Mouse (Mus musculus): ENCODE results near the gene Pygl. TPM values are rescaled to one million over a fixed set of nuclear protein-coding genes. Genes with fewer than 3 reads are reported as not detected.

The Pygl gene
- 2.0 and 2.9 TPM in 2 replicates for polyA plus RNA-seq (2012; rRNA removed)

DNA sequence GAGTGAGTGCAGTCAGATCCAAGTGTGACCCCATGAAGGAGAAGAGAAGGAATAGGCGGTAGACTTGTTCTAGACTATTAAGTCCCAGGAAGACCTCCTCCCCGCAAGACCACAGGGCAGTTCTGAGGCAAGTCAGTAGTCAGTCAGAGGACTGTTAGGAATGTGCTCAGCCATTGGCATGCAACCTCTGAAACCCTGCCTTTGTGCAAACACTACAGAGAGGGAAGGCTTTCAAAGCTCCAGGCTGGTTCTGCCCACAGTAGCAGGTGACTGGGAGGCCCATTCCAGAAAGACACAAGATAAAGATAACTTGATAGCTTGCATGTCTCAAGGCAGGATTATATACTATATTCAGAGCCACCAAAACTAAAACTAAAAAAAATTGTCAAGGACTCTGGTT, at the start of gene Pygl:
Gene Pygl (minus strand): TSS at position 195 of the 400 bp plus-strand sequence.
- H3K27ac ChIP-seq (ENCODE audit: control insufficient read depth, insufficient read depth, low read depth, low read length): no peak within 1 kb of the TSS
- no peaks in the 10 kb centered on the region for H3K27me3 ChIP-seq (ENCODE audit: control insufficient read depth, insufficient read depth, low read length)

DNA sequence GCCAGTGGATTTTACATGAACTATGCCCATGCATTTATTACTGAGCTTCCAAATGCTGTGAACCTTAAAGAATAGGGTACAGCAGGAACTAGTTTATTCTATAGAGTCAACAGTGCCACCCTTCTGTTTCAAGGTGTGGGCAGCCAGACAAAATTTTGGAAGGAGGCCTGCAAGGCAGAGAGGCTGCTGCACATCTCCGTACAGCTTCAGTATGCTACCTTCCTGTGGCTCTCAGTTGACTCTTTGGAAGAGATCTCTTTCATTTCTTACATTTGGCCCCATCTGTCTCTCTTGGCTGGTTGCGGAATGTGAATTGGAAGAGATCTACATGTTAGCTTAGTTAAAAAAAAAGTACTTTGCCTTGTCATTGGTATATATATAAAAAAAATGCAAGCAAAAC, 49.6 kb upstream of the Pygl start:
- Histone ChIP-seq H3K27me3 (ENCODE audit: control insufficient read depth, insufficient read depth, low read length) (no peaks in the 10 kb centered on the region), H3K27ac (ENCODE audit: control insufficient read depth, insufficient read depth, low read depth, low read length) (no peak overlapping the region), H3K4me1 (ENCODE audit: control insufficient read depth, insufficient read depth, low read length) (peaks cover 3% of the 10 kb centered on the region), H3K36me3 (ENCODE audit: control insufficient read depth, insufficient read depth, low read length) (no peaks in the 10 kb centered on the region), H3K4me3 (ENCODE audit: control insufficient read depth, low read depth, low read length) (no peak overlapping the region)
- no peak for TF ChIP-seq POLR2A (IDR thresholded peaks at IDR 0.05; ENCODE audit: control insufficient read depth, low read depth, low read length)
- no peak for TF ChIP-seq CTCF (IDR thresholded peaks at IDR 0.05; ENCODE audit: control insufficient read depth, insufficient read depth, insufficient replicate concordance, low read depth, low read length)

More for the DNA sequence above, at the start of gene Pygl:
- no peak within 1 kb of the TSS for H3K4me3 ChIP-seq (ENCODE audit: control insufficient read depth, low read depth, low read length)
- peaks cover 16% of the 10 kb centered on the region for H3K4me1 ChIP-seq (ENCODE audit: control insufficient read depth, insufficient read depth, low read length)
- H3K36me3 ChIP-seq (ENCODE audit: control insufficient read depth, insufficient read depth, low read length): no peaks in the 10 kb centered on the region
- no peak for TF ChIP-seq POLR2A (IDR thresholded peaks at IDR 0.05; ENCODE audit: control insufficient read depth, low read depth, low read length)
- TF ChIP-seq CTCF (IDR thresholded peaks at IDR 0.05; ENCODE audit: control insufficient read depth, insufficient read depth, insufficient replicate concordance, low read depth, low read length): no peak

- Histone ChIP-seq H3K4me3 (ENCODE audit: control insufficient read depth, low read depth, low read length) (no peak overlapping the region), H3K27ac (ENCODE audit: control insufficient read depth, insufficient read depth, low read depth, low read length) (no peak overlapping the region), H3K4me1 (ENCODE audit: control insufficient read depth, insufficient read depth, low read length) (peaks cover 3% of the 10 kb centered on the region), H3K36me3 (ENCODE audit: control insufficient read depth, insufficient read depth, low read length) (no peaks in the 10 kb centered on the region), H3K27me3 (ENCODE audit: control insufficient read depth, insufficient read depth, low read length) (no peaks in the 10 kb centered on the region)
- TF ChIP-seq CTCF (IDR thresholded peaks at IDR 0.05; ENCODE audit: control insufficient read depth, insufficient read depth, insufficient replicate concordance, low read depth, low read length): no peak
- TF ChIP-seq POLR2A (IDR thresholded peaks at IDR 0.05; ENCODE audit: control insufficient read depth, low read depth, low read length): no peak
These were observed 49.1 kb upstream of the Pygl start for GRCm38 (mm10) chr12:70280381-70280780.

- no peak overlapping the region for H3K27ac ChIP-seq (ENCODE audit: control insufficient read depth, insufficient read depth, low read depth, low read length)
- H3K4me1 ChIP-seq (ENCODE audit: control insufficient read depth, insufficient read depth, low read length): no peaks in the 10 kb centered on the region; the same call in 1 of the 2 replicates
- H3K27me3 ChIP-seq (ENCODE audit: control insufficient read depth, insufficient read depth, low read length): no peaks in the 10 kb centered on the region
- H3K36me3 ChIP-seq (ENCODE audit: control insufficient read depth, insufficient read depth, low read length): no peaks in the 10 kb centered on the region
- no peak overlapping the region for H3K4me3 ChIP-seq (ENCODE audit: control insufficient read depth, low read depth, low read length)
- TF ChIP-seq POLR2A (IDR thresholded peaks at IDR 0.05; ENCODE audit: control insufficient read depth, low read depth, low read length) (no peak), CTCF (IDR thresholded peaks at IDR 0.05; ENCODE audit: control insufficient read depth, insufficient read depth, insufficient replicate concordance, low read depth, low read length) (no peak)
These were observed 46.0 kb upstream of the Pygl start for GRCm38 (mm10) chr12:70277071-70277939.

GRCm38 (mm10) chr12:70269724-70270123, 38.4 kb upstream of the Pygl start:
- no peaks in the 10 kb centered on the region for H3K27me3 ChIP-seq (ENCODE audit: control insufficient read depth, insufficient read depth, low read length)
- peaks cover 2% of the 10 kb centered on the region for H3K4me1 ChIP-seq (ENCODE audit: control insufficient read depth, insufficient read depth, low read length)
- H3K27ac ChIP-seq (ENCODE audit: control insufficient read depth, insufficient read depth, low read depth, low read length): no peak overlapping the region
- no peaks in the 10 kb centered on the region for H3K36me3 ChIP-seq (ENCODE audit: control insufficient read depth, insufficient read depth, low read length)
- no peak overlapping the region for H3K4me3 ChIP-seq (ENCODE audit: control insufficient read depth, low read depth, low read length)
- no peak for TF ChIP-seq POLR2A (IDR thresholded peaks at IDR 0.05; ENCODE audit: control insufficient read depth, low read depth, low read length)
- no peak for TF ChIP-seq CTCF (IDR thresholded peaks at IDR 0.05; ENCODE audit: control insufficient read depth, insufficient read depth, insufficient replicate concordance, low read depth, low read length)

- peaks cover 2% of the 10 kb centered on the region for H3K4me1 ChIP-seq (ENCODE audit: control insufficient read depth, insufficient read depth, low read length)
- H3K4me3 ChIP-seq (ENCODE audit: control insufficient read depth, low read depth, low read length): no peak overlapping the region; the same call in 1 of the 2 replicates
- no peaks in the 10 kb centered on the region for H3K36me3 ChIP-seq (ENCODE audit: control insufficient read depth, insufficient read depth, low read length)
- no peak overlapping the region for H3K27ac ChIP-seq (ENCODE audit: control insufficient read depth, insufficient read depth, low read depth, low read length)
- TF ChIP-seq POLR2A (IDR thresholded peaks at IDR 0.05; ENCODE audit: control insufficient read depth, low read depth, low read length) (no peak), CTCF (IDR thresholded peaks at IDR 0.05; ENCODE audit: control insufficient read depth, insufficient read depth, insufficient replicate concordance, low read depth, low read length) (no peak)
- H3K27me3 ChIP-seq (ENCODE audit: control insufficient read depth, insufficient read depth, low read length): no peaks in the 10 kb centered on the region
These were observed 36.0 kb upstream of the Pygl start for GRCm38 (mm10) chr12:70267314-70267713.

GRCm38 (mm10) chr12:70266494-70266931, 35.2 kb upstream of the Pygl start:
- TF ChIP-seq POLR2A (IDR thresholded peaks at IDR 0.05; ENCODE audit: control insufficient read depth, low read depth, low read length) (no peak), CTCF (IDR thresholded peaks at IDR 0.05; ENCODE audit: control insufficient read depth, insufficient read depth, insufficient replicate concordance, low read depth, low read length) (no peak)
- H3K4me1 ChIP-seq (ENCODE audit: control insufficient read depth, insufficient read depth, low read length): peaks cover 2% of the 10 kb centered on the region
- H3K27me3 ChIP-seq (ENCODE audit: control insufficient read depth, insufficient read depth, low read length): no peaks in the 10 kb centered on the region
- H3K4me3 ChIP-seq (ENCODE audit: control insufficient read depth, low read depth, low read length): no peak overlapping the region
- no peak overlapping the region for H3K27ac ChIP-seq (ENCODE audit: control insufficient read depth, insufficient read depth, low read depth, low read length)
- H3K36me3 ChIP-seq (ENCODE audit: control insufficient read depth, insufficient read depth, low read length): no peaks in the 10 kb centered on the region

All from testis, adult 2 months (tissue).